Mouse (Mus musculus) telencephalon, adult 2 months (tissue): ENCODE measurements around the gene Cntn5.

Source experiments
- DNase-seq: peaks from one replicate; pipeline ENCODE4 v3.0.0-alpha.2; 2011; ENCODE audit warnings: low read depth, low spot score

Gene Cntn5

DNA sequence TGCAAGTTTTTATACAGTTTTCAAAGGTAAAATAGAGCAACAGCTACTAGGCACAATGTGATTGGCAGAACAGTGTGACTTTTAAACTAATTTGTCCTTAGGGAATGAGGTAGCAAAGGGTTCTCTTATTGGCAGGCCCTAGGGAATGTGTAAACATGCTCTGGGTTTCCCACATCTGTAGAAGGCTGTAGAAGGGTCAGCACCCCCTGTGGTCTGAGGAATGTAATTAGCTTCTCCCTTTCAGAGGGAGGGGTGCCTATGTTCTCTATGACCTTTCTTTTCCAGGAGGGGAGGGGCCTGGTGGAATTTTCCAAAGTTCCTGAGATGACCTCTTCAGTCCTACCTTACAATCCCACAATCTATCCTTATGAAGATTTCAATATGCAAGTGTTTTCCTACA is 673.6 kb downstream of the Cntn5 start:
- DNase-seq, result no peak

DNA sequence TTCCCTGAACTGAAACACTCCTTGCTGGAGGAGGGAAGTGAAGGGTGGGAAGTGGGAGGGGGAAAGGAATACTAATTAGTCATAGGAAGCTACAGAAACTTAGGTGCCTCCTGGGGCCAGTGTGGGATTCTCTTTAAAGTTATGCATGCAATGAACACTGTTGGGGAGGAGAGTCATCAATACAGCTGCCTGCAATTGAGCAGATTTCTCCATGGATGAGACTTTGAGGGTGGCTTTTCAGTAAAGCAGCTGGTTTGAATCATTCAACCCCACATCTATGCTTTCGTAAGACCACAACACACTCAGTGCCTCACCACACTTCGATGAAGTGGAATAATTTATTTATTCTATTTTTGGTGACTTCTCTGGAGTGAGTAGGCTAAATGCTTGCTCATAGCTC is 674.9 kb downstream of the Cntn5 start:
- DNase-seq, result peak; percentile 63

DNA sequence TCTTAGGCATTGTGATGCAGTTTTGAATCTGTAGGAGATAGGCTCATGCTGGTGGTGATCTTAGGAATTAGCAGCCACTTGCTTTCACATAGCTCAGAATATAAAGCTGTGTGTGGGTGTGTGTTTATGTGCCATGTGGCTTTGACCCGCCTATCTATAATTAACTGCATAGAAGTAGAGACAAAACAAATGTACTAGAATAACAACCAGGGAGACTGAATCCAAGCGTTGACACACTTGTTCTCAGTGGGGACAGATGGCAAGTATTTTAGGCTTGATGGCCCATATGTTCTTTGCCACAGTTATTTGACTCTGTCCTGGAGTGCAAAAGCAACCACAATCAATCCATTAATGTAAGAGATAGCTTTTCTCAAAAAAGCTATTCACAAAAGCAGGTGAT is 678.6 kb downstream of the Cntn5 start:
- peak; percentile 71 for DNase-seq

DNA sequence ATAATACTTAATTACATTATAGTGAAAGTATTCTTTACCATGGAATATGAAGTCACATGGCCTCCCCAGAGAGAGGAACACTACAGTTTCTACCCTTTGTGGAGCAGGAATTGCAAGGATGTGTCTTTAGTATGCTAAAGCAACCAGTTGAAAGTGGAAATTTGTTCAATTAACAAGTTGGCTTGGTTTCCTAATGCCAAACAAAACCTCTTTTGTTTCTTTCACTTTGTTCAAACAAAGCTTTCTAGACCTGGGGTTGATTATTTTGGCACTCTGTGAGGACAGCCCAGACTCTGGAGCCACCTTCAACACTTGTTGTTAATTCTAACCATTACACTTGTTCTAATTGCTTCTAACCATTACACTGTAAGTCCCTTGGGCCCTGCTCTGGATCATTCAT is 718.5 kb downstream of the Cntn5 start:
- DNase-seq, result no peak

DNA sequence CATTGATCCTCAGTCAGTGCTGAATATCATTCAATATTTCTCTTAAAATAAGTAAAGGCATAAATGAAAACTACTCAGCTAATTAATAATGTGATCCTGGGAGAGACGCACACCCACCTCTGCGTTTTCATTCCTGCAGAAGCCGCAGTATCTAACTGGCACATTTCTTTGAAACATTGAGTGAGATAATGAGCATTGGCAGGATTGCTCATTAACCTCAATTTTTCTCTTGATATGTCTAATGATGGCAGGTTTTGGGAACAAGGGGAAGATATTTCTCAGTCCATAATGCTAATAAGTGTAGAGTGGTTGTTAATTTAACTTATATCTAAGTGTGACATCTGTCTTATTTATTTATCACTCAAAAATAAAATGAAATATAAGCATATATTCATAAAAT is 734.0 kb downstream of the Cntn5 start:
- no peak for DNase-seq

DNA sequence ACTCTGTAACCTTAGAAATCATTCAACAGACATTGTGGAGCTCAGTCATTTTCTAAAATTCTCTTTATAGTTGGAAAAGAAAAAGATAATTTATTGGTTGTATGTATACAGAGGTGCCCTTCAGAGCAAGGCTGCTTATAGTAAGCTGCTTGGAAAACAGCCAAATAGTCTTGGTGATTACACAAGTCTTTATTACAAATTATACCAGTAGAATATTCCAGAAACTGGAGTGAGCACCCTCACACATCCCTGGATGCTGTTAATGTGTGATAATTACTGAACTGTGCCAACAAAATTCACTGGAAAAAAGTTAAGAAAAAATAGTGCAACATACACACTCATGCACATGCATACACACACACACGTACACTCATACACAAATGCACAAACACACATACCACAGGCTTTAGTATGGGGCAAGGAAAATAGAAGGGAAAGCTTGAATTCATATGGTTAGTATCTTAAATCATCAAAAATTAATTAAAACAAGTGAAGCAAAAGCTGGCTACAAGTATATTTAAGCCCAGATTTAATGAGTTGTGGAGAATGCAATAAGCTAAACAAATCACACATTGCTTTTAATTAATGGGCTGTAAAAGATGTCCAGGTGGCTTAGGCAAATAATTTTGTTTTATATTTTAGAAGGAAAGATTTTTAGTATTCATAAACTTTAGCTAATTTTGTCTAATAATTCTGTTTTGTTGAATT is 783.1 kb downstream of the Cntn5 start:
- DNase-seq, result no peak

DNA sequence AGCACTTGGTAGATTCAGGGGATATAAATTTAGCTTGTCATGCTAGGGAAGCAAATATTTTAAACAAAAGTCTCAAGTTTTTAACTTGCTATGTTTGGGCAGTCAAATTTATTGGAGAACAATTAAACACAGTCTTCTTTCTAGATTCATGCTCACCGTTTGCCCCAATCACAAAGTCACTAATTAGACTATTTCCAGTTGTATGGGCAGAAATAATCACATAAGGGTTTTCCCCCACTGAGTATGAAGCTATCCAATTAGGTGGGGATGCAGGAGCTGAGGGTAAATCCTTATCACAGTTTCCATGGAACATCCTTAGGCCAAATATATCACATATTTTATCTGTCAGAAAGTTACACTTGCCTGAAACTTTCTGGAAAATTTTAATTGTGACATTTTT is 788.0 kb downstream of the Cntn5 start:
- no peak for DNase-seq

DNA sequence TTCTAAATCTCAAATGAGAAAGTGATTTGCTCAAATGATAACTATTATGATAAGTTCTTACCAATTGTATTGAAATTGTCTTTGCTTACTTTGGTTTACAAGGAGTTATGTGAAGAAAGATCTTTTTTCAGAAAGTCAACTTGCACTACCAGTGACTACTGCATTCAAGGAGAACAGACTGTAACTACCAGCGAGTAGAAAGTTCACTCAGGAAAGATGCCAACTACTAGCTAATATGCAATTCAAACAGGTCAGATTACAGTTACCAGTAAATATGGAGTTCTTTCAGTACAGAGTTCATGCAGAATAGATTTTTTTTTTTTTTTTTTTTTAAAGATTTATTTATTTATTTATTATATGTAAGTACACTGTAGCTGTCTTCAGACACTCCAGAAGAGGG is 795.4 kb downstream of the Cntn5 start:
- no peak for DNase-seq

DNA sequence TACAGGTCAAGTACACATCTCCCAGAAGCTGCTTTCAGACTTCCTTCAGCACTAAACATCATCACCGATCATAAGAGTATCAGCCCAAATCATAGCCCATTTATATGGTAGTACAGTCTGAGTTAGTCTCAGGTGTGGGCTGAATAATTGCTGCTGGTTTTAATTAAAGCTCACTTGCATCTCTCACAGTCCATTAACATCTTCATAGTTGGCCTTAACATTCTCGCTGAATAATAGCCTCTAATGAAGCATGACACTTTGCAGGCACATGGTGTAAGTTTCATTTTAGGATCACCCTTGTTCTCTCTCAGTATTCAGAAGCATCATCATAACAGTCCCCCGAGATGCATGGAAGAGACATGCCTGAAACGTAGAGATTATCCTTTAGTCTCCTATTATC is 796.7 kb downstream of the Cntn5 start:
- DNase-seq, result no peak

DNA sequence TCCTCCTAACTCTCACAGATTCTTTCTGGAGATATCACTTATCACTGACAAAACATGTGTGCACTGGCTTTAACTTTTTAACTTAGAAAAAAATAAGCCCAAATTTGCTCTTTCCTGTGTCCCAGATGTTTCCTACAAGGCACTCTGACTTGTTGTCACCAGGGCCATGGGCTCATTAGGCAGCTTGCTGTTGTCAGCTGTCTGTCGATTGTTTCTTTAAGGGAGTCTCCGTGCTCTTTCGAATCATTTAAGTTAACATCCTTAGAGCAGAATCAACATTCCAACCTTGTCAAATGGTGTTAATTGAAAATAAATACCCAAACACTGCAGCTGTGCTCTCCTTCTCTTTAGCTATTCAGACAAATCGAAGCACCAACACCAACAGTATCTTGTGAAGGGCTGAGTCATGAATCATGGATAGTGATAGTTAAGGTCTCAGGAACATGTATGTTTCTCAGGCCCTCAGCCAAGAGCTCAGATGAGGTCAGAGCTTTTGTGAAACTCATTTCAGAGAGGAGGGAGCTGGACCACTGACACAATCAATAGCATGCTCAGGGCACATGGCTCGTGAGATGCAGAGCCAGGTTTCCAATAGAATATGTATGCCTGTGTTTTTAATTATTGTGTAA is 802.6 kb downstream of the Cntn5 start:
- no peak for DNase-seq

DNA sequence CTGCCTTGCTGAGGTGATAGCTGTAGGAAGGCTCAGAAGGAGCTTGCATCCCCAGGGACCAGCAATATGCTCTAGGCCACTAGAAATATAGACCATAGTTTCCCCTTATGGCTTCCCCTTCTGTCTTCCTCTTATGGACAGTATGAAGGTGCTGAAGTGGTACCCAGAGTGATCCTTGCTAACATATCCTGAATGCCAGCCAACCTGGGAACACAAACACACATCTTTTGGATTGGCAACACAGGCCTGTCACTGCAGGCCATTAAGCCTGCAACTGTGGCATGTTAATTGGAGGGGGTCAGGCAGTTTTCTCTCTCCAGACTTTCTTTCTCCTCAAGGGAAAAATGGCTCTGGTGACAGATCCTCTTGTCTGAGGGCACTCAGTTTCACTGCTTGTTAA is 828.3 kb downstream of the Cntn5 start:
- no peak for DNase-seq

DNA sequence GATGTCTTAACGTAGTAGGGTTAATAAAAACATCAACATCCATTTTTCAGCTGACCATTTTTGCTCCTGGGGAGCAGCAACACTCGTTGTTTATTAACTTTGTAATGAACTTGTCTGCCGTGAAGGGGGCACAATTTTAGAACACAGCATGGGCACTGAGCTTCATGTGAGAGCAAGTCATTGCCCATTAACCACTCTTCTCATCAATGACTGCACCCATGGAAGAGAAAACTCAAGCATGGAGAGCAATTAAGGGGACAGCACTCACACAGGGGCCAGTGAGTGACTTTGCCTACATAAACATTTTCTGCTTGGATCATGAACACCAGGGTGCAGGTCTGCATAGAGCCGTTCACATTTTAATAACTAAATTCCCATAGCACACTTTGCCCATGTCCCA is 831.2 kb downstream of the Cntn5 start:
- DNase-seq, result no peak

DNA sequence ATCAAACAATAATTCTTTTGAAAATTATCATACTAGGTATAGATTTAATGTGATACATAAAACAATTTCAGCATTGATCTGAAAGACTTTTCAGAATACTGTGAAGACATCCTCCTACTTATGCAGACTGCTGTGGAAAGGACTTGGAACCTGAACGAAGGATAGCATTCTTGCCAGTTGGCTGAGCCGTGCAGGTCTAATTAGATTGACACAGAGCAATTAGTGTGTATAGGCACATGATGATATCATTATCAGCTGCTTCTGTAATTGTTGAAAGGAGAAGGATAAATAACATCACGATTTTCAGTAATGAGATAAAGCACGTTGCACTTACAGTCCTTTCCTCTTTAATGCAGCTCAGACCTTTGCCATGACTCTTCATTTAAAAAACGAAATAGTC is 831.7 kb downstream of the Cntn5 start:
- no peak for DNase-seq

DNA sequence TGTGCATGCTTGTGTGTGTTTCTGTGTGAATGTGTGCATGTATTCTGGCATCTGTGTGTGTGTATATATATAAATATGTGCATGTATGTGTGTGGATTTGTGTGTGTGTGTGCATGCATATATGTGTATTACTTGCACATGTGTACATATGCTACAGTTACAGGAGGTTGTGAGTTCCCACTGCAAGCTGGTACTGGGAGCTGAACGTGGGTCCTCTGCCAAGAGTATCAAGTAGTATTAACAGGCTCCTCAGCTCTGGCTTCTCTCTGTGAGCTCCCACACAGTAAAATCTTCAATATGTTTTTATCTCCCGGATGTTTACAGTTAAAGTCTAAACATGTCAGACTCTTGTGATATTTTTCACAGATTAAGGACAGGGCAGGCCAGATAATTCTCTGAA is 833.3 kb downstream of the Cntn5 start:
- no peak for DNase-seq

DNA sequence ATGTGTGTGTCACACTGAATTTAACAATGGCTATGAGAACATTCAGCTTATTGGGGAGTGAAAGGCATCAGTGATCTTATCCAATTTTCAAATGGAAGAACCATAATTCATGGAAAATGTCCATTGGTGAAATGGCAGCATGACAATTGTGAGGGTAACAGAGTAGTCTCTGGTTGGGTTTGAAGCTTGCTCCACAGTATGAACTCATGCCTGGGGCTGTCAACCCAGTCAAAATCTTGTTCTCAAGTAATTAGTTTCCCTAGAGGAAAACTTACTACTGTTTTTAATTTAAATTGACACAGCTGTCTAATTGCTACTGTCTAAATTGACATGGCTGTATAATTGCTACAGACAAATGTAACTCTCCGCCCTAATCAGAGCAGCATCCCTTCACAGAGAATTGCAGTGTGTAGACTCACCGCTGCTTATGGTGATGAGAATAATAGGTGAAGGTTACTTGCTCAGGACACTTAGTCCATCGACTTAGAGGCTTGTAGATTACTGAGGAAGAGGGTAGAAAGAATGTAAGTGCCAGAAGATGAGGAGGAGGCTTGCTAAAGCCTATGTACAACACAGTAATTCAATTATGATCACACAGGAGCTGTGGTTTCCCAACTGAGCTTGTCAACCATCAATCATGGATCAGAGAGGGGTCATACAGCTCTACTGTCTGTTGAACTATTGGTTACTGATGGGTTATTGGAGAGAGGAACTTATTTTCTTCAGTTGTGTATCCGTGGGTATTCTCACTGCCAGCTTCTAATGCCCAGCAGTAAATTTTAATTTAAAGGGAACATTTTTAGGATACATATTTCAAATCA is 859.4 kb downstream of the Cntn5 start:
- no peak for DNase-seq

DNA sequence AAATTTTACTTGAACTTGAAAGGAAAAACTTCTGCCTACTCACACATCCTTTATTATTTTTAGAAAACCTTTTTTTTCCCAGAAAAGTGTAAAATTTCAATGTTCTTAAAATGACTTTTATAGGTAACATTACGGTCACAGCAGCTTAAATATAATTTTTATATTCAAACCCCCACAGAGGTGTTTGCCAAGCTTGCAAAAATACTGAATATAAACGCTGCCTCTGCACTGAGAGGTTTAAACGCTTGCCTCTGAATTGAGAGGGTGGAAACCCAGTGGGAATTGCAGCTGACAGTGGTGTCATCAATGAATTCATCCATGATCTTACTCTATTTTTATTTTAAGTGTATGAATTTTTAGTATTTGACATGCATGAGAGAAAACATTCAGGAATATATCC is 861.6 kb downstream of the Cntn5 start:
- peak; percentile 59 for DNase-seq

DNA sequence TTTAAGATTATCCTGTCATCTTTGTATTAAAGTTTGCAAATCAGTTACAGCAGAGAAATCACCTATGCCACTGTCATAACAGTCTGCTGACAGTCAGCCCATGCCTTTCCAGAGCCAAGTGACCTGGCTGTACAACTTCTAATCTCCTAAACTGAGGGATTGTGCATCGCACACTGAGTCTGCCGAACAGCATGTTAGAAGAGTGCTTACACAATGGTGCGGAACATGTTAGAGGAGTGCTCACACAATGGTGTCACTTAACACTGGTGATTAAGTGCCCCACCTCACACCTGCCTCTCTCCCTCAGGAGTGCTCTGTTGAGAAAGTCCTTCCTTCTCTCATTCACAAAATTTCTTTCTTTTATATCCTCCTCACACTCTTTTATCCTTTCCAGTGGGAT is 889.4 kb downstream of the Cntn5 start:
- no peak for DNase-seq

DNA sequence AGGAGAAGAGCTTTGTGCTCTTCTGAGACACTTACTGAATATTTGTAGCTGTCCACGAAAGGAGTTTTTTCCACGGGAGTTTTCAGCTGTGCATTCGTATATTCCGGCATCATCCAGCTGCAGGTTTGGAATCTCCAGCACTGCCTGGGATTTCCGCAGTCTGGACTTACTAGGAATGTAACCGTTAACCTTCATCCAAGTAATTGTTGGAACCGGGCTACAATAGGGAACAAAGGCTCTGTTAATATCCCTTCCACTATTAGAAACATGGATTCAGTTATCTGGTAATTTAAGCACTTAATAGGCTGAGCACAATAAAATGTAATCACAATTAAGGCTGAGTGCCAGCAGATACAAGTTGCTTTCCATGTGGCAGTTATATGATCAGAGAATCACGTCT is 920.5 kb downstream of the Cntn5 start:
- DNase-seq, result no peak

DNA sequence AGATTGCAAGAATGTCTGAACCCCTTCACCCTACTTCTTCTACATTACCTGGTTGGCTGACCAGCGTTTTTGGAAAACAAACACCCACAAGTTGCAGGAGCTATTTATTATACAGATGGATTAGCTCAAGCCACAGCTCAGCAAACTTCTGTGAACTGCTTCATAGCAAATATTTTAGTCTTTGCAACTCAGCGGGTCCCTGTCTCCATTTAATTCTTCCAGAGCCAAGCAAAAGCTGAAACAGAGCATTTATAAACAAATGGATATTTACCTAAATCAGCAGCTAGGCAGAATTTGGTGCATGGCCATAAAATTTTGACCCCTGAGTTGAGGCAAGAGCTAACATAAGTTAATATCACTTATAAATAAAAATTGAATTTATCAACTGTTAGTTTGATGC is 921.4 kb downstream of the Cntn5 start:
- no peak for DNase-seq

DNA sequence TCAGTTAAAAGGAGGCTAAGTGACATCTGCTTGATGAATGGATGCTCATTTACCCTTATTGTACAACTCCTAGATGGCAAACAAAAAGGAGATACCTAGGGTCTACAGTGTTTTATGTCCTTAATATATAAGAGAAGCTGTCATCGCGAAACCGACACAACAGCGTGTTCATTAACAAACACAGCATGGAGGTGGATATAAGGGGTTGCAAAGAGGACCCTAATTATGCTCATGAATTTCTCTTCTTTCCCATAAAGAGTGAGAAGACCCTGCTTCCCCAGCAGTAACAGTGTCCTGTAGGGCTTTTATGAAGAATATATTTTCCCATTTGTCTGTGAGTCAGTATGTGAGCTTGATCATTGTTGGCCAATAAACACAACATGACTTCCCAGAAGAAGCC is 939.2 kb downstream of the Cntn5 start:
- DNase-seq, result no peak

DNA sequence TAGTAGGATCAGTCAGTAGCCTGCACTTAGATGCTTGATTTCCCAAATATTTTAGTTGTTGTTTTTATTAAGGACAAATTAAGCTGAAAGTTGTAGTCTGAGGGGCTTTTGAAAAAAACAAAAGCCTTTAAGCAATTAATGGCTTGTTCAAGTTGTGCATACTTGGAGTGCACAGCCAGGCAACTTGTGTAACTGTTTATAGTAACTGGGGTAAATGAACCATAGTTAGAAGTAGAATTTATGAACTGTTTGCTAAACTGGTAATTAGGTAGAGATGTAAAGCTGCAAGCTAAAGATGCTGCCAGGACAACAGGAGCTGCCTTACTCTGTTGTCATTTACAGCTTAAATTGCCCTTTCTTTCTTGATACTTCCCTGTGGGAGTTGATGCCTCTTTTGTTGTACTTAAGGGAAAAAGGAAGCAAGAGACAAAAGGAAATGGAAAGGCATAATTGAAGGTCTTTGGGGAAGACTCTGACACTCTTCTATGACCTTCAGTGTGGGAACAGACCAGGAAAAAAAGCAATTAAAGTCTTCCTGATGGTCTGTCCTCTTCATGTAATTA is 943.9 kb downstream of the Cntn5 start:
- DNase-seq, result no peak

DNA sequence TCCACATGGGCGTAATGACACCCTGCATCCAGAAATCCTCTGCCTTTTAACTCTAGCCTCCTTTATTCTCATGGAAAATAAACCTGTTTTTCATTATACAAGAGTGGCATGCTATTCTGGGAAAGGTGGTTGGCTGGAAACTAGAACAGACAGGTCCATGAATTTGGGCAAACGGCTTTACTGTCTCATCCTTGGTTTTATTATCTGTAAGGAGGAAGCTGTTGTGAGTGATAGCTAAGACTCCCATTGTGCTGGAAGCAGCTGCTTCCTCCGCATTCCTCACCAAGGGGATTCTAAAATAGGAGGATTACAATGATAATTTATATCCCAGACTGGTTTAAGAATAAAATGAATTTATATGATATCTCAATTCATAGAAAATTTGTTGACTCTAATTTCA is 955.2 kb downstream of the Cntn5 start:
- peak; percentile 31 for DNase-seq

DNA sequence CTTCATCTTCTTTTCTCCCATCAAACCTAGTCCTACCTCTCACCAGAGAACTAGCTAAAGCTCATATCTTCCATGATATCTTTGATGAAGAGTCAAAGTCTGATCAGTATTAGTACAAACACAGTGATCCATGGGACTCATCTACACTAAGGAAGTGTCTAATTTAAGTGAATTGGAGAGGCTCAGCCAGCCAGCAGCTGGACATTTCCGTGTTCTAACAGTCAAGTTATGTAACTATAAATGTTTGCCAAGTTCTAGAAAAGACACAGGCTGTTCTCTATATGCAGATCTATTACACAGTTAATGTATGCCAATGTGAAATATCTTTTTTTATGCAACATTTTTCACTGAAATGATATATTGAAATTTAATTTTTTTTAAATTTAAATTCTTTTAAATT is 959.7 kb downstream of the Cntn5 start:
- DNase-seq, result no peak
